Mouse (Mus musculus): ENCODE measurements around the gene Ccdc9. TPM values are rescaled to one million over a fixed set of nuclear protein-coding genes. Genes with fewer than 3 reads are reported as not detected.
A peak's percentile ranks its signal among the peaks of the same experiment; 100 is the strongest.

The Ccdc9 gene
- total and polyA plus RNA-seq, 3 experiments: 63.6 to 97.1 TPM; not detected in 1

- Histone ChIP-seq H3K4me1 (ENCODE audit: control insufficient read depth in 1 of 2, insufficient read depth in 2 of 2, low read length in 2 of 2) (peaks cover 4 to 14% of the 10 kb centered on the region in 2 experiments; a peak in 3 of 4 replicates), H3K27ac (ENCODE audit: control insufficient read depth, low read depth, low read length) (peak overlapping the region; percentile 43), H3K9me3 (replicated peaks; ENCODE audit: insufficient read depth, low read length) (no peaks in the 10 kb centered on the region), H3K79me2 (ENCODE audit: control insufficient read depth, insufficient read depth, low read length, poor library complexity) (peaks cover 14% of the 10 kb centered on the region), H3K36me3 (ENCODE audit: control insufficient read depth in 1 of 2, insufficient read depth in 2 of 2, low read length in 2 of 2) (peaks cover 0 to 5% of the 10 kb centered on the region in 2 experiments; a peak in 2 of 4 replicates), H3K9ac (ENCODE audit: control insufficient read depth, low read depth, low read length, poor library complexity, severe bottlenecking) (peak overlapping the region; percentile 75), H3K4me3 (ENCODE audit: control insufficient read depth in 1 of 2, insufficient read depth in 1 of 2, low read depth in 2 of 2, low read length in 2 of 2) (peak overlapping the region; percentile 72 to 75), H3K27me3 (ENCODE audit: control insufficient read depth in 1 of 2, insufficient read depth in 2 of 2, low read length in 2 of 2) (no peaks in the 10 kb centered on the region)
- TF ChIP-seq MAZ (IDR thresholded peaks at IDR 0.05; ENCODE audit: low read depth, low read length) (0 out of 2 replicates have a peak, but pooled peaks have one; percentile 62), POLR2A (IDR thresholded peaks at IDR 0.05; ENCODE audit: control insufficient read depth in 1 of 2, insufficient read depth in 1 of 2, low read depth in 1 of 2, low read length in 2 of 2, poor library complexity in 1 of 2) (peak; percentile 25 to 28; a peak in 1 of 4 replicates), RCOR1 (IDR thresholded peaks at IDR 0.05; ENCODE audit: low read depth, low read length) (no peak), ZNF384 (IDR thresholded peaks at IDR 0.05; ENCODE audit: low read depth, low read length) (no peak), SMC3 (IDR thresholded peaks at IDR 0.05; ENCODE audit: low read depth, low read length) (no peak), USF1 (IDR thresholded peaks at IDR 0.05; ENCODE audit: low read depth, low read length) (no peak), JUND (IDR thresholded peaks at IDR 0.05; ENCODE audit: low read depth, low read length) (no peak), MEF2A (IDR thresholded peaks at IDR 0.05; ENCODE audit: extremely low read depth, insufficient replicate concordance, low read depth, low read length, poor library complexity, severe bottlenecking) (no peak), BHLHE40 (IDR thresholded peaks at IDR 0.05; ENCODE audit: borderline replicate concordance, low read depth, low read length) (no peak), HCFC1 (IDR thresholded peaks at IDR 0.05; ENCODE audit: low read depth, low read length) (no peak), ZKSCAN1 (IDR thresholded peaks at IDR 0.05; ENCODE audit: low read depth, low read length) (peak; percentile 42; the same call in 1 of the 2 replicates), CHD1 (IDR thresholded peaks at IDR 0.05; ENCODE audit: low read depth, low read length) (no peak), NRF1 (IDR thresholded peaks at IDR 0.05; ENCODE audit: insufficient read depth, low read depth, low read length, poor library complexity, severe bottlenecking) (no peak), CTCF (IDR thresholded peaks at IDR 0.05 in 2 of 3, conservative IDR thresholded peaks at IDR 0.05 in 1 of 3; ENCODE audit: control insufficient read depth in 1 of 3, insufficient read depth in 1 of 3, low read depth in 2 of 3, low read length in 3 of 3, poor library complexity in 1 of 3, severe bottlenecking in 1 of 3) (no peak; a peak in 1 of 6 replicates), TCF12 (IDR thresholded peaks at IDR 0.05; ENCODE audit: low read depth, low read length) (no peak), SIN3A (IDR thresholded peaks at IDR 0.05; ENCODE audit: low read length) (no peak), TBP (IDR thresholded peaks at IDR 0.05; ENCODE audit: low read depth, low read length) (no peak), NELFE (IDR thresholded peaks at IDR 0.05; ENCODE audit: low read depth, low read length) (peak; percentile 35; the same call in 1 of the 2 replicates), ETS1 (IDR thresholded peaks at IDR 0.05; ENCODE audit: low read depth, low read length) (peak; percentile 26; the same call in 1 of the 2 replicates), ELF1 (IDR thresholded peaks at IDR 0.05; ENCODE audit: low read depth, low read length) (no peak), ZMIZ1 (IDR thresholded peaks at IDR 0.05; ENCODE audit: low read depth, low read length) (no peak), MAX (IDR thresholded peaks at IDR 0.05; ENCODE audit: low read length) (no peak), MXI1 (IDR thresholded peaks at IDR 0.05; ENCODE audit: low read depth, low read length) (no peak; the same call in 1 of the 2 replicates), POLR2AphosphoS5 (IDR thresholded peaks at IDR 0.05; ENCODE audit: borderline replicate concordance, low read depth, low read length) (no peak), USF2 (IDR thresholded peaks at IDR 0.05; ENCODE audit: borderline replicate concordance in 1 of 2, insufficient read depth in 1 of 2, low read depth in 1 of 2, low read length in 2 of 2) (no peak), GABPA (IDR thresholded peaks at IDR 0.05; ENCODE audit: low read depth, low read length) (no peak), CHD2 (IDR thresholded peaks at IDR 0.05; ENCODE audit: low read length) (no peak), EP300 (IDR thresholded peaks at IDR 0.05; ENCODE audit: low read depth in 1 of 2, low read length in 2 of 2) (no peak), TAL1 (IDR thresholded peaks at IDR 0.05; ENCODE audit: low read length) (no peak), MAFK (IDR thresholded peaks at IDR 0.05; ENCODE audit: borderline replicate concordance, low read depth, low read length) (no peak), GATA1 (IDR thresholded peaks at IDR 0.05; ENCODE audit: low read depth, low read length) (no peak)
- peak; percentile 81 for DNase-seq (ENCODE audit: low read depth, low spot score)
These were observed 22.9 kb upstream of the Ccdc9 start for GRCm38 (mm10) chr7:16309318-16310019.
